Mouse (Mus musculus) macrophage (primary cell): ENCODE data around the gene Alpk3. TPM values are rescaled to one million over a fixed set of nuclear protein-coding genes. Genes with fewer than 3 reads are reported as not detected.

ENCODE experiments used
- polyA plus RNA-seq: library from polyadenylated mRNA; stranded (reverse); fragments of 250-400 nt; gene quantifications from 3 replicates; pipeline ENCODE4 v1.2.4, GENCODE M21; 2018; ENCODE audit warnings: inconsistent platforms

The Alpk3 gene
- polyA plus RNA-seq, 1 experiment from 2014 or later, result 0.03 TPM

Other genes with a start within 250 kb of the Alpk3 start
- 294 to 476 TPM (median 316 TPM) in 3 replicates for gene Iqgap1, start 231.6 kb upstream of the Alpk3 start, polyA plus RNA-seq
- gene Zscan2, start 196.7 kb upstream of the Alpk3 start, polyA plus RNA-seq, result 1.9 to 4.8 TPM (median 2.1 TPM) in 3 replicates
- gene Wdr73, start 156.3 kb upstream of the Alpk3 start, polyA plus RNA-seq, result 4.5 to 12.1 TPM (median 8.8 TPM) in 3 replicates
- gene Nmb, start 152.5 kb upstream of the Alpk3 start, polyA plus RNA-seq, result 0.94 to 1.9 TPM in 2 of 3 replicates, not detected in the other
- 67.1 to 82.0 TPM (median 75.1 TPM) in 3 replicates for gene Sec11a, start 109.8 kb upstream of the Alpk3 start, polyA plus RNA-seq
- gene Zfp592, start 63.9 kb upstream of the Alpk3 start, polyA plus RNA-seq, result 14.6 to 15.0 TPM (median 15.0 TPM) in 3 replicates
- not detected in 3 replicates for gene Slc28a1, start 57.2 kb downstream of the Alpk3 start, polyA plus RNA-seq
- 18.3 to 37.2 TPM (median 28.5 TPM) in 3 replicates for gene Pde8a, start 156.0 kb downstream of the Alpk3 start, polyA plus RNA-seq